Mouse (Mus musculus): ENCODE data around the gene Arf6.
"Not testable (repeated sequence)": the region's sequence is repeated elsewhere in the genome, so short reads cannot be mapped to it uniquely, and the experiment has no call there.

Arf6 gene

DNA sequence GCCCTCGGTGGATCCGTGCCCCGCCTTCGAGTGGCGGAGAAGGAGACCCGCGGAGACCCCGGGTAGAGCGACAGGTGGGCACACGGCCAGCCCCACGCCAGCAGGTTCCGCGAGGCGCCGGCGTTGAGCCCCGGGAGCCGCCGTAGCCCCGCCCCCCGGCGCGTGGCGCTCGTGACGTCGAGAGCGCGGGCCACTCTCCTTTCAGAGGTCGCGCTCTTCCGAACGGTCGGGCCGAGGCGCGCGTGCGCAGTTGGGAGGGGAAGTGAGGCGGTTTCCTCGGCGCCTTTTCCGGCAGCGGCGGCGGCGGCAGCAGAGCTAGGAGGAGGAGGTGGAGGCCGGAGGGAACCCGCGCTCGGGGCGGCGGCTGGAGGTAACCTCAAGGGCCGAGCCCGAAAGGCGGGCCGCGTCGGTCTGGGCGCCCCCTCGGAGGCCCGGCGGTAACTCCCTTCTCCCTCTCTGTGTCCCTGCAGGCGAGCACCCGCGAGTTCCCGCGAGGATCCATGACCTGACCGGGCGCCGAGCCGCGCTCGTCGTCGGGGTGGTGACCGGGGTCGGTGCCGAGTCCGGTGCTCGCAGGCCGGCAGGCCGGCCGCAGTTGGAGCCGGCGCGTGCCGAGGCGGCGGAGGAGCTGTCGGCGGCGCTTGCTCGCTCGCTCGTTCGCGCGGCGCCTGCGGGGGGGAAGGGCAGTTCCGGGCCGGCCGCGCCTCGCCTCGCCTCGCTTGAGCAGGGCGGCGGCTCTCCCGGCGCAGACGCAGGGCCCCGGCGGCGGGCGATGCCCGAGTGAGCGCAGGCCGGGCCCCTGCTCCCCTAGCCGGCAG lies at the start of gene Arf6, which contains the start of gene Gm9887:
TSS of gene Arf6 (plus strand) at position 297 of the 818 bp plus-strand sequence.
TSS of gene Gm9887 (minus strand) at position 605 of the 818 bp plus-strand sequence.
- DNase-seq (ENCODE audit: low spot score): peak; percentile 78

DNA sequence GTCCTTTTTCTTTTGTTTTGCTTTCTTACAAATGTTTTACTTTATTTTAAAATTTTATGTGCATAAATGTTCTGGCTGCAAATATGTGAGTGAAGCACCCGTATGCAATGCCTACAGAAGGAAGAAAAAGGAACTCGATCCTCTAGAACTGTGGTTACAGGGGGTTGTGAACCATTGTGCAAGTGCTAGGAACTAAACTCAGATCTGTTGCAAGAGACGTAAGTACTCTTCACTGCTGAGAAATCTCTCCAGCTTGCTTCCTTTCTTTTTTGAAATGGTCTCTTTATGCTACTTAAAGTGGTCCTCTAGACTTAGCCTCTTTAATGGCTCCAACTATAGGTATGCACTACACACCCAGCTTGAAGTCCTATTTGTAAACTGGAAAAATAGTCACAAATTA lies 40.8 kb upstream of the Arf6 start:
- DNase-seq (ENCODE audit: low spot score): no peak

DNA sequence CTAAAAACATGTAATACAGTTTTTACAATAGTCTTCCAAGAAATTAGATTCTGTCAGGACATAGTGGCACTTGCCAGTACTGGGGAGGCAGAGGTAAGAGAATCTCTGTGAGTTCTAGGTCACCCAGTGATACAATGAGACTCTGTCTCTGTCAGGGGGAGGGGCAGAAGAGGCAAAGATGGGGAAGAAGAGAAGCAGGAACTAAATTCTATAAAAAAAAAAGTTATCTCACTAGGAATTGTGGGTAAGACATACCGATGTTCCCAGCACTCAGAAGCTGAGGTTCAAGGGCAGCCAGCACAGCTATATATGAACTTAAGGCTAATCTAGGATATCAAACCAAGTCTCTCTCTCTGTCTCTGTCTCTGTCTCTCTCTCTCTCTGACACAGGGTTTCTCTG lies 39.8 kb upstream of the Arf6 start:
- DNase-seq (ENCODE audit: low spot score): no peak

DNA sequence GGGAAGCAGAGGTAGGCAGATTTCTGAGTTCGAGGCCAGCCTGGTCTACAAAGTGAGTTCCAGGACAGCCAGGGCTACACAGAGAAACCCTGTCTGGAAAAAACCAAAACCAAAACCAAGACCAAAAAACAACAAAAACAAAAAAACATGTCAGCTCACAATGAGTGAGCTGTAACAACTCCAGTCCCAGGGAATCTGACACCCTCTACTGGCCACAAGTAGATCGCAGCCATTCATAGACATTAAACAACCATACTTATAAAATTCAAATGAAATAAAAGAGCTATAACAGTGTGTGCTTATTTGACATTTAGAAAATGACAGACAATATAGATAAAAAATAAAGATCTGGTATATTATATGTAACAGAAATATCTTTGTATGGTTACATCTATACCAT lies 38.4 kb upstream of the Arf6 start:
- DNase-seq (ENCODE audit: low spot score): no peak

DNA sequence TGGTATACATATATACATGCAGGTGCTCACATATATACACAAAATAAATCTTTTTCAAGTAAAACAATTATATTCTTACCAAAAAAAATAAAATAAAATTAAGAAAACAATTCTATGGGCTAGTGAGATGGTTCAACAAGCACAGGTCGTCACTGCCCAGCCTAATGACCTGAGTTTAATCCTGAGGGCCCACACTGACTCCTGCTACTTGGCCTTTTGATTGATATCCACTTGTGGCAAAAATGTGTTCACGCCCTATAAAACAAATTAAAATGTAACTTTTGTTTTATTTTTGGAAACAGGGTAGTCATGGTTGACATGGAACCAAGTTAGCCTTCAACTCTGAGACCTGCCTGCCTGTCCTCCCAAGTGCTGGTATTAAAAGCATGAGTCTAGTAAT lies 22.0 kb upstream of the Arf6 start:
- no peak for DNase-seq (ENCODE audit: low spot score)

DNA sequence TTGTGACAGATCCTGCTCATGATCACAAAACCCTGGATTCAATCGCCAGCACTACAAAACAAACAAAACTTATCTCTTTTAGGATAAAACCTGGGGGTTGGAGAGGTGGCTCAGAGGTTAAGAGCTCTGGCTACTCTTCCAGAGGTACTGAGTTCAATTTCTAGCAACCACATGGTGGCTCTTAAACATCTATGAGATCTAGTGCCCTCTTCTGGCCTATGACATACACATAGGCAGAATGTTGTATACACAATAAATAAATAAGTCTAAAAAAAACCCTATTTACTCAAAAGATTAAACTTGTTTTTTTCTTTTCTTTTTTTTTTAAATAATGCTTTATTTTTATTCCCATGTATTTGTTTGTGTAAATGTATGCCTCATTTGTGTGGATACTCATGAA lies 20.3 kb upstream of the Arf6 start:
- no peak for DNase-seq (ENCODE audit: low spot score)

DNA sequence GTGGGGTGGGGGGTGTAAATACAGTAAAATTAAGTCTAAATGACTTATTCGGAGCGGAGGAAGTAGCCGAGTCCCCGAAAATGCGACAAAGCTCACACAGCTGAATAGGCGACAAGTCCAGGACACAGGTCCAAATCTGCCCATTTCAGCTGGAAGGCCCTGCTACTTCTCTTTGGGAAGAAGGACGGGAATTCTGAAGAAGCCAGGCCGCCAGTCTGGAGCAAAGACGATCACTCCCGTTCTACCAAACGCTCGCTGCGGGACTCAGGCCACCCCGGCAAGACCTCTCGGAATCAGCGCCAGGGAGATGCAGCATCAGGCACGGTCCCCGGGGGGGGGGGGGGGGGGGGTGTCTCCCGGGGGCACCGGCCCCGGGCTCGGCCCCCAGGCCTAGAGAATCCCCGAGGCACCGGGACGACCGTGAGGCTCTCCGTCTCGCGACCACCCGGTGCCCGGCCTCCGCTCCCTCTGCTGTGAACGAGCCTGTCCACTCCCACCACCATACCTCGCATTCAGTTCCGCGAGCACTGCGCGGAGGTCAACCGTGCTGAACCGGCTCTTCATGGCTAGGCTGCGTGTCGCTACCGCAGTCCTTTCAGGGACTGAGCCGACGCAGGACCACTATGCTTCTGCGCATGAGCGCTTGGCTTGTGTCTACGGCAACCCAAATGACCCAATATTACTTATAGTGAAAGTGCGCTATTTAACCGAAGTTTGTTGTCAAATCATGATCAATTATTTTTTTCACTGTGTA lies 15.2 kb upstream of the Arf6 start, which contains the start of gene Nemf:
TSS of gene Nemf (minus strand) at position 620 of the 754 bp plus-strand sequence.
- DNase-seq (ENCODE audit: low spot score): peak; percentile 74

DNA sequence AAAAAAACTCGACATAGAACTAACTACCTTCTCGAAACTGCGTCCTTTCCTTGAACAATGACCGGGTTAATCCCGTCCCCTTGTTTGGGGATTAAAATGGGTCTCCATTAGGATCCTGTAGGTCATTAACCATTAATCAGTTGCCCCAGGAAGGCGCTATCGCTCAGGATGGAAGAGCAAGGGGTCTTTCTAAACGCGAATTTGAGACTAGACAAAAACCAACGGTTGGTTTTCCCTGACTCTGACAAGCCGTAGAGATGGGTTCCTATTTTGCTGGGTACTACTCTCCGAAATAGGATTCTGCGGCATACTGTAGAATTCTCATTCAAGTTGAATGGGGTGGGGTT lies 14.7 kb upstream of the Arf6 start:
- DNase-seq (ENCODE audit: low spot score): no peak

DNA sequence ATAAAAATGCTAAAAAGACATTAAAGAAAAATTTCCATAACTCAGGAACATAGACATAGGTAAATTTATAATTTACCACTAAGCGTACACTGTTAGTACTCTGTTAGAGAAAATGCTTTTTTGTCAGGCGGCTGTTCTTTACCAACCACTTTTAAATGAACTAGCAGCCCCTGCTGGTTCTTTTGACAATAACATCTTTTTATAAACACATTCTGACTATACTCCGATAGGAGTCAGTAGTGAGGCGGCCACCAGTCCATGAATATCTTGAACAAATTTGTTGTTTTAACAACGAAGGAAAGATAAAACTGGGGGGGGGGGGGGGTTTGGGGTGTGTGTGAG lies 11.3 kb upstream of the Arf6 start:
- peak; percentile 98 for DNase-seq (ENCODE audit: low spot score)

DNA sequence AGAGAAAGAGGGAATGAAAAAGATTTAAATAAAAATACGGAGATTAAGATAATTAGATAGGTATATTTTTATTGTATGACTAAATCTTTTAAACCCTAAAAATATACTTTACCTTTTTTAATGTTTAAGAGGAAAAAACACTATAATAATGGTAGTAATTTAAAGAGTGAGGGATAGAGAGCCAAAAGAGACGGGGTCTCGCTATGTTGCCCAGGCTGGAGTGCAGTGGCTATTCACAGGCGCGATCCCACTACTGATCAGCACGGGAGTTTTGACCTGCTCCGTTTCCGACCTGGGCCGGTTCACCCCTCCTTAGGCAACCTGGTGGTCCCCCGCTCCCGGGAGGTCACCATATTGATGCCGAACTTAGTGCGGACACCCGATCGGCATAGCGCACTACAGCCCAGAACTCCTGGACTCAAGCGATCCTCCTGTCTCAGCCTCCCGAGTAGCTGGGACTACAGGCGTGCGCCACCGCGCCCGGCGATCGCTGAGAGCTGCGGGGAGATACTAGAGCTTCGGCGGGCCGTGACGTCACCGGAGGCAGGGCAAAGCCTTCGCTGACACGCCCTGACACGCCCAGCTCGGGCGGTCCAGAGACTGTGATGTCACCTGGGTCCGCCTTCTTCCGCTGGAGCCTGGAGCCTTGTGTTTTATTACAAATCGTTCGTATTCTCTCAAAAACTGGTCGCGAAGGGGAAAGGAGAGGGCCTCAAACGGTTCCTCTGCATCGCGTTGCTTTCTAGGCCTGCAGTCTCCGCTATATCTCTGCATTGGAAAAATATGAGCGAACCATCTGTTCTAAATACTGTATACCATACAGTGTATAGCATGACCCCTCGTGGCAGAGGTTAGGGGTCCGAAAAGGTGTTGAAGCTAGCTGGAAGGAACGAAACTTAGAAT lies 10.7 kb upstream of the Arf6 start:
- peak; percentile 95 for DNase-seq (ENCODE audit: low spot score)

DNA sequence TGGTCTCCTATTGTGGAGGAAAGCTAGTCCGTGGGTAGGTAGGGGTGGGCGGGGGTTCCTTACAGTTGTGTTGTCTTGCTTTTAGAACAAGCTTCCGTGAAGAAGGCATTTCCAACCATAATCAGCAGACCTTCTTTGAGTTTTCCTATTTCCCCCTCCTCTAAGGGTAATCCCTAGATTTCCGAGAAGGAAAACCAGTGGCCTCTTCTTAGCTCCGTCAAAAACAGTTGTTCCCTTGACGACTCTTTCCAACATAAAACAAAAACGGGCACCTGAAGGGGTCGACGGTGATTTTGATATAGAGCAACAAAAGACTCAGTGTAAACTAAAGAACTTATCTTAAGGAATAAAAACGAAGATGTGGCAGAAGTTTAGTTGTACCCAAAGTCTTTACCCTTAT lies 10.0 kb upstream of the Arf6 start:
- DNase-seq (ENCODE audit: low spot score): no peak

DNA sequence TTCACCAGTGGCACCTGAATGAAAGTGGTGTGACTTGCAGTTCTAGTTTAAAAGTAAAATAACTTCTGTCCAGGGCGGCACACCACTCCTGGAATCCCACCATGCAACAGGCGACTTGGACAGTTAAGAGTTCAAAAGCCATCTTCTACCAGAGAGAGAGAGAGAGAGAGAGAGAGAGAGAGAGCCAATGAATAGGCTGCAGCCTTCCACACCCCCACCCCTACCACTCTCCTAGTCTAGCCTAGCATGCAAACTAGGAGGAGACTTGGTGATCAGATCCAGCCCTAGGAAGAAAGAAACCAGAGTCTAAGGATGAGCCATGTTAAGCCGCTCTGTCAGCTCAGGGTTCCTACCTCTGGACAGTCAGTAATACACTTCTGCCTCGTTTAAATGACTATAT lies 9.6 kb upstream of the Arf6 start:
- DNase-seq (ENCODE audit: low spot score): no peak

DNA sequence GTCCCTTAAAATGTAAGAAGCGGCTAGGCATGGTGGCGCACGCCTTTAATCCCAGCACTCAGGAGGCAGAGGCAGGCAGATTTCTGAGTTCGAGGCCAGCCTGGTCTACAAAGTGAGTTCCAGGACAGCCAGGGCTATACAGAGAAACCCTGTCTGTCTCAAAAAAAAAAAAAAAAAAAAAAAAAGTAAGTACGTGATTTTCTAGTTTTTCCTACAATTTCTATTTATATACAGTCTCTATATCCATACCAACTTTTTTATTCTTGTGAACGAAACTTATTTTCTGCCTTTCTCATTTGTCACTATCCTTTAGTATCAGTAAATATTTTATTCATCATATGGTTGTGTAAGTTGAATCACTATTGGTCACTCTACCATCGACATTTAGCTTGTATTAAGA lies 8.8 kb upstream of the Arf6 start:
- not testable (repeated sequence) for DNase-seq (ENCODE audit: low spot score)

DNA sequence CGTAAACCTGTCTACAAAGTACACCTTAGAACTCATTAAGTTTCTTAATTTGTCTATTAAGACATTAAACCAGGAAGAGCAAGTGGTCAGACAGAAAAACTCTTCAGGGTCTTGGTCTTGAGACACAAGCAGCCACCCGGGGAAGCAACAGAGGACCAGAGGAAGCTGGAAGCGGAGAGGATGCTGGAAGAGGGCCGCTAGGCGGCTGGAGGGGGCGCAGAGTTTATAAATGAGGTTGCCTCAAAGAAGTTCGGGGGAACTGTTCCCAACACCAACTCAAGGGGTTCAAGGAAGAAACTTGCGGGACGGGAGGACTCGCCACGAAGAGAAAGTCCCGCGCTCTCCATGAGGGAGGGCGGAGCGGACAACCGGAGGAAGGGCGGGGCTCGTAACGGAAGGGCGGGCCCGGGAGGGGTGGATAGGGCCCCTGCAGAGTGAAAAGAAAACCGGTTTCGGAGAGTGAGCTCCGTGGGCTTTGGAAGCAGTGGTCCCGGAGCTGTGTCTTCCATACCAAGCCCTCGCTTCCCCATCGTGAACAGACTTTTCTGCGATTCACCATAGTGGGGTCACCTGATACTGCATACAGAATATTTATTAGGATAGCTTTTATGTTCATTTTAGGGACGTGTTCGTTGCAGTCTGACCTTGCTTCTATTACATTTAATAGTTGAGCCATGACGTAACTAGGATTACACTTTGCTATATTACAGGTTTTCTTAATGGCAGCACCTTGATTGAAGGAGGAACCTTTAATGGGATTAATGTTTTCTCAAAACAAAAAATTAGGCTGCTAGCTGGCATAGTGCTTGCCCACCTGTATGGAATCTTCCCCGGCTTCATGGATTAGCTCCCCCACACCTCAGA lies 7.8 kb upstream of the Arf6 start:
- no peak for DNase-seq (ENCODE audit: low spot score)

DNA sequence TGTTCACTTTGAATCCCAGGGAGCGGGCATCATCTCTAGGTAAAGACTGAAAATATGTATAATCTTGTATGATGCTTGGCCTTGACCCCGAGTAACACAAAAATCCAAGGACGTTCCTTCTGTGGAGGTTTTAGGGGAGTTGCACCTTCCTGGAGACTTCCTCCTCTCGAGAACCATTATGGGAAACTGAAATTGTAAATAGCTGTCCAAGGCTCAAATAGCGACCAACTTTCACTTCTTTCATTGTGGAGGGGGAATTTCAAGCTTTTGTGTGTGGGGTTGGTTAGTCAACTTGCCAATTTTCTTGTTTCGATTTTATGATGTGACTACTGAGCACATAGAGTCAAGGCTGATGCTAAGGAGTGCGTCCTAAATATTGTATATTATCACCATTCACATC lies 6.2 kb upstream of the Arf6 start:
- DNase-seq (ENCODE audit: low spot score): no peak

DNA sequence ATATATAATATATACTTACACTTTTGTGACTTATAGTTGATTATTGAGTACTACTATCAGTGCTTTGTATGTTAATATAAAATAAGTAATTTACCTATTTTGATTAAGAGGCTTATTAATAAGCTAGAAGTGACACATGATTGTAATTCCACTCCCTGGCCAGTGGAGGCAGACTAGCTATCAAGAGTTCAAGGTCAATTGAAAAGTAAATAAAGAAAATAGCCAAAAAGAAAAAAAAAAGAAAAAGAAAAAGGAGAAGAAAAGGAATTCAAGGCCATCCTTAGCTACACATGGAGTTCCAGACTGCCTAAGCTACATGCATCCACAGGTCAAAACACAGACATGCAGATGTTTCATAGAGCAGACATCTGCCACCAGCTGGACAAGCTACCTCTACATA lies 5.5 kb upstream of the Arf6 start:
- no peak for DNase-seq (ENCODE audit: low spot score)

DNA sequence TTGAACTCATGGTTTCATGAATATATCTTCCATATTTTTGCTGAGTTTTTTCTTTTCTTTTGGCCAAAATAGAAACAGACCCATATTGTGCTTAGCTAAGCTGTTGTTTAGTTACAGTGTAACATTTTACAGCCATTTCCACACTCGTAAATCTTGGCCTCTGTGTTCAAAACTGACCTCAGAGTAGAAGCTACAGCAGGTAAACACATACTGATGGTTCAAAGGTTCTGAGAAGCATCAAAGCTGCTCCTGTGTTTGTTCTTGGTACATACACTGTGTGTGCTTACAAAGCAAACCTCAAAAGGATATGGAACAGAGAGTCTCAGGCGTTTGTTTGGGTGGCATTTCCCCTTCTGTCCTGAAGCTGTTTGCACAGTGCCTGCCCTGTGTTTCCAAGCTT lies 4.4 kb upstream of the Arf6 start:
- no peak for DNase-seq (ENCODE audit: low spot score)

DNA sequence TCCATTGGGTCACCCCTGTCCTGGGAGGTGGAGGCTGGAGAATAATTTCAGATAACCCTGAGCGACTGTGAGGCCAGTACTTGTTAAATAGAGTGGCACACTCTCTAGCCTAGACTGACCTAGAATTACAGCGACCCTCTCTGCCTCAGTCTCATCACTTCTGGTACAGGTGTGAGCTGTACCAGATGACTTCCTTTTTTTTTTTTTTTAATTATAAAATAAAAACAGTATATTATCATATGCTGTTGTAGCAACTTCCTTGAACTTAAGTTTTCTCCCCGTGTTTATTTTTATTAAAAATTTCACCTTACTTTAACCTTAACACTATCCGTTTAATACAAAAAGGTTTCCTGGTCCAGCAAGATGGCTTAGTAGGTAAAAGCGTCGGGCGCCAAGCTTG lies 1.0 kb upstream of the Arf6 start:
- DNase-seq (ENCODE audit: low spot score): no peak

DNA sequence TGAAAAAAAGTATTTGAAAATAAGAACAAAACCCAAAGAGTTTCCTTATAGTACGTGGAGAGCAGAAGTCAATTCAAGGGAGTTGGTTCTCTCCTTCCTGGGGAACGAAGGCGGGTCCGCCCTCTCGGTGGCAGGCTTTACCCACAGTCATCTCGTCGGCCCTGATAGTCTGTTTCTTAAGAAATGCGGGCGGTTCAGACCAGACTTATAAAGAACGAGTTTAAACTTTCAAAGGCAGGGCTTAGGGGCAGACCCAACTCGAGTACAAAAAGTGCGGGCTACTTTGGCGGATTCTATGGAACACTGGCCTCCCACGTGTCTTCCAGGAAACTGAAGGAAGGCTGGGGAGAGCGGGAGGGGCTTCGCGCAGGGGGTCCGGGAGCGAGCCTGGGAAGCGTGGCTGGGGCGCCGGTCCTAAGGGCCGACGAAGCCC lies 513 bp upstream of the Arf6 start:
- peak; percentile 72 for DNase-seq (ENCODE audit: low spot score)

DNA sequence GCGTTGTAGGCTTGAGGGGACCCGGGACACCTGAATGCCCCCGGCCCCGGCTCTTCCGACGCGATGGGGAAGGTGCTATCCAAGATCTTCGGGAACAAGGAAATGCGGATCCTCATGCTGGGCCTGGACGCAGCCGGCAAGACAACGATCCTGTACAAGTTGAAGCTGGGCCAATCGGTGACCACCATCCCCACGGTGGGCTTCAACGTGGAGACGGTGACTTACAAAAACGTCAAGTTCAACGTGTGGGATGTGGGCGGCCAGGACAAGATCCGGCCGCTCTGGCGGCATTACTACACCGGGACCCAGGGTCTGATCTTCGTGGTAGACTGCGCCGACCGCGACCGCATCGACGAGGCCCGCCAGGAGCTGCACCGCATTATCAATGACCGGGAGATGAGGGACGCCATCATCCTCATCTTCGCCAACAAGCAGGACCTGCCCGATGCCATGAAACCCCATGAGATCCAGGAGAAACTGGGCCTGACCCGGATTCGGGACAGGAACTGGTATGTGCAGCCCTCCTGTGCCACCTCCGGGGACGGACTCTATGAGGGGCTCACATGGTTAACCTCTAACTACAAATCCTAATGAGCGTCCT lies 881 bp downstream of the Arf6 start:
- no peak for DNase-seq (ENCODE audit: low spot score)
